Mouse (Mus musculus): Measurements from ENCODE around the gene 1110065P20Rik. TPM values are rescaled to one million over a fixed set of nuclear protein-coding genes. Genes with fewer than 3 reads are reported as not detected.

Gene 1110065P20Rik
- total RNA-seq, 2 experiments from 2014 or later = 73.1 to 75.8 TPM

Other genes starting within 250 kb of the 1110065P20Rik start
- under 1 TPM in 1 of 2 experiments, not detected in 1; 0.86 TPM for gene 3100002H09Rik, start 240.4 kb downstream of the 1110065P20Rik start, total RNA-seq (2021)
- gene Pou3f1, start 194.4 kb downstream of the 1110065P20Rik start, total RNA-seq (2021) = 10 to 100 TPM; 17.1 to 17.3 TPM
- 10 to 100 TPM; 15.0 to 15.3 TPM for gene Utp11, start 157.6 kb downstream of the 1110065P20Rik start, total RNA-seq (2021)
- 1 to 10 TPM; 1.3 TPM for gene Fhl3, start 150.5 kb downstream of the 1110065P20Rik start, total RNA-seq (2021)
- 10 to 100 TPM; 33.9 to 42.3 TPM for gene Sf3a3, start 136.4 kb downstream of the 1110065P20Rik start, total RNA-seq (2021)
- 10 to 100 TPM; 37.2 to 42.3 TPM for gene Inpp5b, start 109.3 kb downstream of the 1110065P20Rik start, total RNA-seq (2021)
- gene Mtf1, start 49.1 kb downstream of the 1110065P20Rik start, total RNA-seq (2021) = 10 to 100 TPM; 25.8 to 27.8 TPM
- gene Yrdc, start 517 bp downstream of the 1110065P20Rik start, total RNA-seq (2021) = 10 to 100 TPM; 38.3 to 39.3 TPM
- 10 to 100 TPM; 53.8 to 55.5 TPM for gene Maneal, start 11.0 kb upstream of the 1110065P20Rik start, total RNA-seq (2021)
- 10 to 100 TPM; 44.4 to 46.0 TPM for gene Epha10, start 29.7 kb upstream of the 1110065P20Rik start, total RNA-seq (2021)
- gene 9930104L06Rik, start 85.9 kb upstream of the 1110065P20Rik start, total RNA-seq (2021) = 10 to 100 TPM; 17.5 to 19.3 TPM
- 1 to 10 TPM in 1 of 2 experiments, under 1 TPM in 1; 0.96 to 1.8 TPM for gene Cdca8, start 88.1 kb upstream of the 1110065P20Rik start, total RNA-seq (2021)
- gene Rspo1, start 135.2 kb upstream of the 1110065P20Rik start, total RNA-seq (2021) = 10 to 100 TPM; 18.9 to 24.4 TPM
- 10 to 100 TPM; 54.9 to 60.0 TPM for gene Gnl2, start 165.4 kb upstream of the 1110065P20Rik start, total RNA-seq (2021)
- gene Dnali1, start 214.5 kb upstream of the 1110065P20Rik start, total RNA-seq (2021) = under 1 TPM; 0.16 to 0.77 TPM
- 10 to 100 TPM; 15.1 to 16.0 TPM for gene Snip1, start 215.5 kb upstream of the 1110065P20Rik start, total RNA-seq (2021)
- 100 to 1,000 TPM; 129 to 139 TPM for gene Meaf6, start 233.9 kb upstream of the 1110065P20Rik start, total RNA-seq (2021)